Mouse (Mus musculus): ENCODE measurements around the gene Pcsk2. TPM values are rescaled to one million over a fixed set of nuclear protein-coding genes. Genes with fewer than 3 reads are reported as not detected.

The Pcsk2 gene
- polyA plus RNA-seq, 1 experiment: not detected

DNA sequence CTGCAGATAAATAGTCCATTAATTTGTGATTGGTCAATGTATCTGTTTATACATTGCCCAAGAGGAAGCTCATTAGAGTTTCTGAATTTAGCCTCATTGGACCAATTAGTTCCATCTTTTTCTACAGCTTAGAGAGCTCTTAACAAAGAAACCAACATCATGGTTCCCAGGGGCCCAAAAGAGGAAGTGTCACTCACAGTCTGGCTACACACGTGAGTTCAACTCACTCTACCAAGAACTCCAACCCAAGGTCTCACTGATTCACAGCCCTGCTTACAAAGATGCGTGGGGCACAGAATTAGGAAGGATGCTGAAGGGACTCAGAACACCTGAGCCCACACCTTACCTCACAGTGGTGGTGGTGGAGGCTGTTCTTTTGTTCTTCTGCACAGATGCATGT, 19.1 kb downstream of the Pcsk2 start:
- TF ChIP-seq FLI1 (IDR thresholded peaks at IDR 0.05; ENCODE audit: low read length) (no peak), GATA1 (IDR thresholded peaks at IDR 0.05; ENCODE audit: borderline replicate concordance, low read length) (no peak)

DNA sequence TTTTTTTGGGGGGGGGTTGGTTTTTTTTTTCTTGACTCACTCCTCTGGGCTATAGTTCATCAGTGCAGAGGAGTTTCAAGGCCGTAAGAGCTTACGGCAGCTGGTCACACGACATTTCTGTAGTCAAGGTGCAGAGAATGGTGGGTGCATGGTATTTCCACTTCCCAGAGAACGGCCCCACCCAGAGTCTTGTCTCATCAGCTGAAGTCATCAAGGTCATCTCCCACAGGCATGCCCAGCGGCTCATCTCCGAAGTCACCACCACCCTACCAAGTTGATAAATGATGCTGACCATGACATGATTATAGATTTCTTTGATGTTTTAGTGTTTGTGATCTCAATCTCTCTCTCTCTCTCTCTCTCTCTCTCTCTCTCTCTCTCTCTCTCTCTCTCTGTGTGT, 20.0 kb downstream of the Pcsk2 start:
- H3K36me3 ChIP-seq (replicated peaks; ENCODE audit: low read length): no peaks in the 10 kb centered on the region
- H3K4me1 ChIP-seq: no peaks in the 10 kb centered on the region
- H3K4me3 ChIP-seq (replicated peaks): no peak overlapping the region
- no peaks in the 10 kb centered on the region for H3K27me3 ChIP-seq (replicated peaks)
- H3K9me3 ChIP-seq: peaks cover 4% of the 10 kb centered on the region; the same call in 1 of the 2 replicates
- no peak for TF ChIP-seq GATA1 (IDR thresholded peaks at IDR 0.05; ENCODE audit: borderline replicate concordance, low read length)
- no peak for TF ChIP-seq FLI1 (IDR thresholded peaks at IDR 0.05; ENCODE audit: low read length)

More for the DNA sequence above, 19.1 kb downstream of the Pcsk2 start:
- peaks cover 4% of the 10 kb centered on the region; the same call in 1 of the 2 replicates for H3K9me3 ChIP-seq
- H3K4me3 ChIP-seq (replicated peaks): no peak overlapping the region
- no peaks in the 10 kb centered on the region for H3K36me3 ChIP-seq (replicated peaks; ENCODE audit: low read length)
- H3K27me3 ChIP-seq (replicated peaks): no peaks in the 10 kb centered on the region
- no peaks in the 10 kb centered on the region for H3K4me1 ChIP-seq

- no peaks in the 10 kb centered on the region for H3K27me3 ChIP-seq (replicated peaks)
- no peaks in the 10 kb centered on the region for H3K36me3 ChIP-seq (replicated peaks; ENCODE audit: low read length)
- TF ChIP-seq FLI1 (IDR thresholded peaks at IDR 0.05; ENCODE audit: low read length) (no peak), GATA1 (IDR thresholded peaks at IDR 0.05; ENCODE audit: borderline replicate concordance, low read length) (no peak)
- peaks cover 16% of the 10 kb centered on the region for H3K9me3 ChIP-seq
- no peaks in the 10 kb centered on the region for H3K4me1 ChIP-seq
- H3K4me3 ChIP-seq (replicated peaks): no peak overlapping the region
These were observed 39.4 kb downstream of the Pcsk2 start for GRCm38 (mm10) chr2:143585341-143585740.

GRCm38 (mm10) chr2:143590398-143590797, 44.4 kb downstream of the Pcsk2 start:
- H3K27me3 ChIP-seq (replicated peaks): no peaks in the 10 kb centered on the region
- H3K9me3 ChIP-seq: peaks cover 1% of the 10 kb centered on the region; the same call in 1 of the 2 replicates
- H3K36me3 ChIP-seq (replicated peaks; ENCODE audit: low read length): no peaks in the 10 kb centered on the region
- H3K4me1 ChIP-seq: no peaks in the 10 kb centered on the region
- no peak for TF ChIP-seq FLI1 (IDR thresholded peaks at IDR 0.05; ENCODE audit: low read length)
- TF ChIP-seq GATA1 (IDR thresholded peaks at IDR 0.05; ENCODE audit: borderline replicate concordance, low read length): no peak
- H3K4me3 ChIP-seq (replicated peaks): no peak overlapping the region

- no peaks in the 10 kb centered on the region for H3K4me1 ChIP-seq
- no peaks in the 10 kb centered on the region for H3K27me3 ChIP-seq (replicated peaks)
- TF ChIP-seq GATA1 (IDR thresholded peaks at IDR 0.05; ENCODE audit: borderline replicate concordance, low read length) (no peak), FLI1 (IDR thresholded peaks at IDR 0.05; ENCODE audit: low read length) (no peak)
- no peaks in the 10 kb centered on the region for H3K36me3 ChIP-seq (replicated peaks; ENCODE audit: low read length)
- no peak overlapping the region for H3K4me3 ChIP-seq (replicated peaks)
- H3K9me3 ChIP-seq: no peaks in the 10 kb centered on the region
These were observed 57.1 kb downstream of the Pcsk2 start for GRCm38 (mm10) chr2:143603071-143603470.

- Histone ChIP-seq H3K36me3 (replicated peaks; ENCODE audit: low read length) (no peaks in the 10 kb centered on the region), H3K9me3 (no peaks in the 10 kb centered on the region), H3K27me3 (replicated peaks) (no peaks in the 10 kb centered on the region), H3K4me3 (replicated peaks) (no peak overlapping the region), H3K4me1 (no peaks in the 10 kb centered on the region)
- TF ChIP-seq FLI1 (IDR thresholded peaks at IDR 0.05; ENCODE audit: low read length): no peak
- no peak for TF ChIP-seq GATA1 (IDR thresholded peaks at IDR 0.05; ENCODE audit: borderline replicate concordance, low read length)
These were observed 58.0 kb downstream of the Pcsk2 start for GRCm38 (mm10) chr2:143603871-143604512.

- H3K27me3 ChIP-seq (replicated peaks): no peaks in the 10 kb centered on the region
- no peaks in the 10 kb centered on the region for H3K4me1 ChIP-seq
- H3K36me3 ChIP-seq (replicated peaks; ENCODE audit: low read length): no peaks in the 10 kb centered on the region
- TF ChIP-seq GATA1 (IDR thresholded peaks at IDR 0.05; ENCODE audit: borderline replicate concordance, low read length) (no peak), FLI1 (IDR thresholded peaks at IDR 0.05; ENCODE audit: low read length) (no peak)
- H3K4me3 ChIP-seq (replicated peaks): no peak overlapping the region
- H3K9me3 ChIP-seq: no peaks in the 10 kb centered on the region
These were observed 64.7 kb downstream of the Pcsk2 start for GRCm38 (mm10) chr2:143610355-143611331.

- no peaks in the 10 kb centered on the region for H3K36me3 ChIP-seq (replicated peaks; ENCODE audit: low read length)
These were observed 67.5 kb downstream of the Pcsk2 start for GRCm38 (mm10) chr2:143613466-143613865.

GRCm38 (mm10) chr2:143614775-143615174, 68.8 kb downstream of the Pcsk2 start:
- Histone ChIP-seq H3K4me3 (replicated peaks) (no peak overlapping the region), H3K27me3 (replicated peaks) (no peaks in the 10 kb centered on the region), H3K36me3 (replicated peaks; ENCODE audit: low read length) (no peaks in the 10 kb centered on the region), H3K9me3 (no peaks in the 10 kb centered on the region), H3K4me1 (no peaks in the 10 kb centered on the region)
- TF ChIP-seq GATA1 (IDR thresholded peaks at IDR 0.05; ENCODE audit: borderline replicate concordance, low read length) (no peak), FLI1 (IDR thresholded peaks at IDR 0.05; ENCODE audit: low read length) (no peak)

More at GRCm38 (mm10) chr2:143613466-143613865, 67.5 kb downstream of the Pcsk2 start:
- Histone ChIP-seq H3K9me3 (no peaks in the 10 kb centered on the region), H3K27me3 (replicated peaks) (no peaks in the 10 kb centered on the region), H3K4me3 (replicated peaks) (no peak overlapping the region), H3K4me1 (no peaks in the 10 kb centered on the region)
- no peak for TF ChIP-seq GATA1 (IDR thresholded peaks at IDR 0.05; ENCODE audit: borderline replicate concordance, low read length)
- TF ChIP-seq FLI1 (IDR thresholded peaks at IDR 0.05; ENCODE audit: low read length): no peak

DNA sequence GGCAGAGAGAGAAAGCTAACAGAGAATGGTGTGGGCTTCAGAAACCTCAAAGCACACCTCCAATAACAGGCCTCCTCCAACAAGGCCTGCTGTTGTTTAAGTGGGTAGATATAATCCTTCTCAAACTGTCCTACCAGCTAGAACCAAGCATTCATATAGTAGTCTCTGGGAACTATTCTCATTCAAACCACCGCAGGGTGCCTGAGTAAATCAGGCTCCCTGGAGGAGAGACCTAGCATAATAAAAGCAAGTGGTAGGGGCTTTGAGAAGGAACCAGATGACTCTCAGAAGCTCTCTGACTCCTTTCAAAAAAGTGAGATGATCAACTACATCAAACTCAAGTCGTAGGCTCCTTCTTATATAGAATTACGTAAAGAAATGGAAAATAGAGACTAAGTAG, 75.0 kb downstream of the Pcsk2 start:
- no peaks in the 10 kb centered on the region for H3K27me3 ChIP-seq (replicated peaks)
- H3K36me3 ChIP-seq (replicated peaks; ENCODE audit: low read length): no peaks in the 10 kb centered on the region
- no peak overlapping the region for H3K4me3 ChIP-seq (replicated peaks)
- 0 out of 2 replicates have a peak, but pooled peaks cover 7% of the 10 kb centered on the region for H3K9me3 ChIP-seq
- no peaks in the 10 kb centered on the region for H3K4me1 ChIP-seq
- no peak for TF ChIP-seq GATA1 (IDR thresholded peaks at IDR 0.05; ENCODE audit: borderline replicate concordance, low read length)
- TF ChIP-seq FLI1 (IDR thresholded peaks at IDR 0.05; ENCODE audit: low read length): no peak

All from megakaryocyte, embryonic 14.5 days (primary cell).